Mouse (Mus musculus): ENCODE data around the gene Lrrc8a.

Lrrc8a gene

DNA sequence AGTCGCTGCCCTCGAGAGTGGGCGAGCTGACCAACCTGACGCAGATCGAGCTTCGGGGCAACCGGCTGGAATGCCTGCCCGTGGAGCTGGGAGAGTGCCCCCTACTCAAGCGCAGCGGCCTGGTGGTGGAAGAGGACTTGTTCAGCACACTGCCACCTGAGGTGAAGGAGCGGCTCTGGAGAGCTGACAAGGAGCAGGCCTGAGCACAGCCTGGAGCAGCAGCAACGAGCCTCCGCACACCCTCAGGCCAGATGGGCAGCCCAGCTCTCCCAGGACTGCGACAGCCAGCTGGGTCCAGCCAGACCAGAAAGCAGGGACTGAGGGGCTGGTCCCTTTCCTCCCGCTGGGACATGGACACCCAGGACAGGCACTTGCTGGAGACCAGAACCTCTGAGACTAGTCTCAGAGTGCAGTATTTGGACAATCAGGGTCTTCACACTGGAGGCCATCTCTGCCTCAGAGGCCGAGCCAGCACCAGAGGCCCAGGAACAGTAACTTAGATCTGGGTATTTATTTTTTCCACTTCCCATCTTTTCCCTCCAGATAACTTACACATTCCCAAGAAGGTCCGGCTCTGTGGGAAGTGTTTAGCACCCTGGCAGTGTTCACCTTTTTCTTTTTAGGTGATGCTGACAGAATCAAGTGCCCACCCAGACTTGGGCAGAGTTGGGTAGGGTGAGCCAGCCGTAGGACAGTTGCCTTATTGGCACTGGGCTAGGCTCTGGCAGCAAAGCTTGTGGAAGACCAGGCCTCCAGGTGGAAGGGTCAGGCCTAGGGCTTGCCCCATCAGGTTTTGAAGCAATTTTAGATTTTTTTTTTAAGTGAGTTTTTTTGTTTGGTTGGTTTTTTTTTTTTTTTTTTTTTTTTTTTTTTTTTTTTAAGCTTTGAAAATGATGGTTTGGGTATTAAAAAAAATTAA, 24.7 kb downstream of the Lrrc8a start:
- no peak for DNase-seq (ENCODE audit: low spot score)

- no peak for DNase-seq (ENCODE audit: low spot score)
These were observed 25.4 kb downstream of the Lrrc8a start for GRCm38 (mm10) chr2:30262840-30263441.

DNA sequence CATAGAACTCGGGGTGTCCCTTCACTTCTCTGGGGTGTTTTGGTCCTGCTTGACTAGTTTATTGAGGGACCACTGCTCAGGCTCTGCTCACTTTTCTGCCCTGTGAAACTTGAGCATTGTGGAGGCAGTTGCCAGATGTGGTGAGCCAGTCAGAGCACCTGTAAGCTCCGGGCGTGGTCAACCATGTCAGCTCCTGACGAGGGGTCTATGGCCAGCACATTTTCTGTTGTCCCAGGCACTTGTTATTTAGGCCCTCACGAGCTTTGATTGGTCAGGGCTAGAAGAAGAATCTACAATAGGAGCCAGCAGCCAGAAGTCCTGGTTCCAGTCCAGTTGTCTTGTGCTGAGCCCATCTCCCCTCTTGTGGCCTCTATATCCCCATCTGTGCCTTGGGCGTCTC, 26.3 kb downstream of the Lrrc8a start:
- DNase-seq (ENCODE audit: low spot score) = no peak

GRCm38 (mm10) chr2:30264671-30265519, 27.4 kb downstream of the Lrrc8a start:
- DNase-seq (ENCODE audit: low spot score) = no peak

DNA sequence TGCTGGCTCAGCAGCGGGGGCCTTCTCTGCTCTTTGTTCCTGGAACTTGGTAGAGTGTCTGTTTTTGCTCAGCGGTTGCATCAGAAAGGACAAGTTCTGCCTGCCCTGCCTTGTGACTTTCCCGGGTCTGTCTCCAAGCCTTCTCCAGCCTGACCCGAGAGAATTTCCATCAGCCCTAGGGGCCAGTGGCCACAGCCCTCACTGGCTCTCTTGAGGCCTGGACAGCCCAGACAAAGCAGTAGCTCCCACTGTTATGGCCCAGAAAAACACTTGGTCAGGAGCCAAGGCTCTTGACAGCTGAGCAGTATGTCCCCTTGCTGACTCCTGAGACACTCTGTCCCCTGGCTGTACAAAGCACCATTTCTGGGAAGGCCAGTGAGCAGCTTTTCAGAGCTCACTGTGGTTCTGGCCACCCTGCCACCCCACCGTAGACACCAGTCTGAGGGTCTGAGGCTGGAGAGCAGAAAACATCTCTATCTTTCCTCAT, 28.3 kb downstream of the Lrrc8a start, which contains the start of gene Phyhd1:
Gene Phyhd1 (plus strand): TSS at position 437 of the 487 bp plus-strand sequence.
- DNase-seq (ENCODE audit: low spot score) = no peak

DNA sequence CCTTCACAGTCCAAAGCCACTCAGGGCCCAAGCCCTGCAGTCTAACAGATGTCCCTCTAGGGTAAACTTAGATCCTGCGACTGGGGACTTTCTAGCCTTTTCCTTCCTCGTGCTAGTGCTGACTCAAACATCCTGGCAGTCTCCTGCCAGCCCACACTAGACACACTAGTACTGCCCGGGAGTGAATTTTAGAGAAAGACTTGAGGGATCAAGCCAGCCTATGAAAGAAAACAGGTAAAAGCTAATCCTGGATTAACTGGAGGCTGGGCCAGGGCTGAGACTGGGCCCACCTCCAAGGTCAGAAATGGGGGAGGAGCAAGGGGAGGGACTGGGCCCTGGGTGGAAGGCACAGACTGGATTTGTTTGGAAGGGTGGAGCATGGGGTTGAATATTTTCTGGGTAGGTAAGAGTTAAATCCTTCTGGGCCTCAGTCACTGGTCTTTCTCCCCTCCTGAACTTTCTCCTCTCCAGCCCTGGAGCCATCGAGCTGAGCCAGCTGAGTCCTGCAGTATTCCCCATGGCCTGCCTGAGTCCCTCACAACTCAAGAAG, 29.0 kb downstream of the Lrrc8a start:
- DNase-seq (ENCODE audit: low spot score) = no peak

DNA sequence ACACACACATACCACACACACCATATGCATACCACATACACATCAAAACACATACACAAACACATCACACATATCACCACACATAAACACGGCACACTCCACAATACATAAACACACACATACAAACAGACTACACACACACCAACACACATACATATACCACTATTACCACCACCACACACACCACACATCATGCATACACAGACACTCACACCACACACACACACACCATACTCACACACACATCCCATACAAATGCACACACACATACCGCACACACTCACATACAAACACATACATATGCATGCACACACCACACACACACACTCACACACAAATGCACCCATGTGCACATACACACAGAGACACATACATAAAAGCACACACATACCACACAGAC, 30.0 kb downstream of the Lrrc8a start:
- no peak for DNase-seq (ENCODE audit: low spot score)

DNA sequence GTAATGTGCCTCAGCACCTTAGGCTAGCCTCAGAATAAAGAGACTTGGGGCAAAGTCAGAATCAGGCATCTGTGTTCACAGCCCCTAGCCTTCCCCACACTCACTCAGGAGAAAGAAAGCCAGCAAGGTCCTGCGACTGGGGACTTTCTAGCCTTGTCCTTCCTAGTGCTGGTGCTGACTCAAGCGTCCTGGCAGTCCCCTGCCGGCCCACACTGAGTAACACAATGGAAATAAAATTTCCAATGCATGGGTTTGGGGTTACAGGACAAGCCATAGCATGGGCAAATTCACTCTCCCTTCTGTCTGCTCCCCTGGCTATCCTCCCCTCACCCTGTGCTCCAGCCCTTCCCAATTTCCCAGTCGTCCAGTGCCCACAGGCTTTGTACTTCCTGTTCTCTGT, 30.9 kb downstream of the Lrrc8a start:
- no peak for DNase-seq (ENCODE audit: low spot score)

DNA sequence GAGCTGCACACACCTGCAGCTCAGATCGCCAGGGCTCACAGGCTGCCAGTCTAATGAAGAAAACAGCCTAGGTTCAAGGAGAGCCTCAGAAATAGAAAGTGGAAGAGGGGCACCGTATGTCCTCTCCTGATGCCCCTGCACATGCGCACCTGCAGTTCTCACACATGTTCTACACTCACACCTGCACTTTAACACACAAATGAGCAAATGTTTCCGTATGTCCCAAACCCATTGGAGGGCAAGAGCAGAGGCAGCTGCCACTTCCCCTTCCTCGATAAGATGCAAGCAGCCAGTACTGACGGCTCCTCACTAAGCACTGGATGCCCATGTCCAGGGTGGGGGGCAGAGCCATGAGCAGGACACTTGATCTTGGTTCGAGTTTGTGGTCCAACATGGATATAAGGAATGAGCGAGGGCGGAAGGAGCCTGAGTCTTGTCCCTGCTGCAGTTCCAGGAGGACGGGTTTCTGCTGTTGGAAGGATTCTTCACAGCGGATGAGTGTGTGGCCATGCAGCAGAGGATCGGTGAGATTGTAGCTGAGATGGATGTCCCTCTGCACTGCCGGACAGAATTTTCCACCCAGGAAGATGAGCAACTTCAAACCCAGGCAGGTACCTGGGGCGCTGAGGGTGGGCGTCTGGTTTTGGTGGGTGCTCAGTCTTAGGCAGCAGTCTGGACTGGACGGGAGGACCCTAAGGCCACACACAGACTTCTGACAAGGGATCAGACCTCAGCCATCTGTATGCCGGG, 31.9 kb downstream of the Lrrc8a start:
- DNase-seq (ENCODE audit: low spot score) = no peak

- no peak for DNase-seq (ENCODE audit: low spot score)
These were observed 32.6 kb downstream of the Lrrc8a start for GRCm38 (mm10) chr2:30270134-30270533.

- no peak for DNase-seq (ENCODE audit: low spot score)
These were observed 43.2 kb downstream of the Lrrc8a start, which contains the start of gene Gm28038 for GRCm38 (mm10) chr2:30280743-30281142. Gene Gm28038 (plus strand): TSS chr2:30281043.

DNA sequence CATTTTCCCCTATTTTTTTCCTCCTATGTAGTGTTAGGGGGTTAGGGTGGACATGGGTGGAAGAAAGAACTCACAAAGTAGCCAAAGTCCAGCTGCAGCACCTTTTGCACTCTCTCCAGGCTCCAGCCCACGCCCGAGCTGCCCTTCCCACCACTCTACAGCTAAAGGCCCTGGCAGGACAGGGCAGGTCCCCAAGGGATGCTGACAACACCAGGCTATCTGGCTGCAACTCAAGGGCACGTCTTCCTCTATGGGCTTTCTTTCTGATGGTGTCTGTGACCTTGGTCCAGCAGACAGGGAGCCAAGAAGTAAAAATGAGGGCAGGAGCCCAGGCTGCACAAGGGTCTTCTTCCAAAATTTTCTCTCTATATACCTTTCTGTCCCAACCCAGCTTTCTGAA, 44.1 kb downstream of the Lrrc8a start:
- DNase-seq (ENCODE audit: low spot score) = no peak

- DNase-seq (ENCODE audit: low spot score) = no peak
These were observed 45.7 kb downstream of the Lrrc8a start for GRCm38 (mm10) chr2:30283193-30283592.

- DNase-seq (ENCODE audit: low spot score) = no peak
These were observed 47.5 kb downstream of the Lrrc8a start for GRCm38 (mm10) chr2:30285004-30285403.

- DNase-seq (ENCODE audit: low spot score) = no peak
These were observed 48.1 kb downstream of the Lrrc8a start for GRCm38 (mm10) chr2:30285416-30286181.

DNA sequence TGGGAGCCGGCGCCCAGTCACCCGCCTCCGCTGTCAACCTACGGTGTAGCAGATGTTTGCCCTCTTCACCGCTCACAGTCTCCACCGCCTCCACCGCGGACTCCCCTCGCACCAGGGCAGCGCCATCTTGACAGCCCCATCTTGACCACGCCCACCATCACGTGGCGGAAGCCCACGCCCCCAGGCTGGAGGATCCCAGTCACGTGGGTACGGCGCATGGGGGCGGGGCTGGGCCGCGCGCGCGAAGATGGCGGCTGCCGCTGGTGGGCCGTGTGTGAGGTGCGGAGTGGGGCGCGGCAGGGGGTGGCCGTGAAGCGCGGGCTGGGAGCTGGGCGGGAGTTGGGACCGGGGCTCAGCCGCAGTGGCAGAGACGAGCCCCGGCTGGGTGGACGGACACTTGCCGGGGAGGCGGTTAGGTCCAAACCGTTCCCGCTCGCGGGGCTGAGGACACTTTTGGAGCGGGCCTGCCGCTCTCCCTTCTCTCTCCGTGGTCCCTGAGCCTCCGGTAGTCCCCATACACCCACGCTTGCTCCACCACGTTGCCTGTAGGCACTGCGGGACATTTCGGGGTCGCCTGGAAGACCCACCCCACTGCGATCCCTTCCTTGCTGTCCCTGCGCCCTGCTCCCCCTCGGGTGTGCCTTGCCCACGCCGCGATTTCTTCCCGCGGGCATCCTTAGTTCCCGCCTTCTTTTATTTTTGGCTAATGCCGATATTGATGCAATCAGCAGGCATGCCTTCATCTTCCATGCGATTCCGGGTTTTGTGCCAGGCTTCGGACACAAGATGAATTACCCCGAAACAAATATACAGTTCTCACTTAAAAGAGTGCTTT, 48.9 kb downstream of the Lrrc8a start, which contains the start of the genes Dolk and Nup188:
Gene Dolk (minus strand): TSS at position 143 of the 835 bp plus-strand sequence.
Gene Nup188 (plus strand): TSS at position 206 of the 835 bp plus-strand sequence.
- DNase-seq (ENCODE audit: low spot score) = peak; percentile 92

GRCm38 (mm10) chr2:30287027-30287373, 49.5 kb downstream of the Lrrc8a start:
- DNase-seq (ENCODE audit: low spot score) = no peak

DNA sequence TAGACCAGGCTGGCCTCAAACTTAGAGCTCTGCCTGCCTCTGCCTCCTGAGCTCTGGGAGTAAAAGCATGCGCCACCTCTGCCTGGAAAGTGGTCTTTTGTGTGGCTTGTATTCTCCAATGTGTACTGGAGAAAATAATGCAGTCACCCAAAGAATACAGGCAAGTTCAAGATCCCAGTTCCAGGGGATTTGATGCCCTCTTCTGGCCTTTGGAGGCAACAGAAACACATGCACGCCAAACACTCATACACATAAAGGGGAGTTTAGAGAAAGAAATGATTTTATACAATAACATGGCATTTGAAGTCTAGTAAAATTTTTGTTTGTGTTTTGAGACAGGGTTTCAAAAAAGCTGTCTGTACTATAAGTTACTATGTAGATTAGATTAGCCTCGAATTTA, 62.0 kb downstream of the Lrrc8a start:
- DNase-seq (ENCODE audit: low spot score) = no peak

DNA sequence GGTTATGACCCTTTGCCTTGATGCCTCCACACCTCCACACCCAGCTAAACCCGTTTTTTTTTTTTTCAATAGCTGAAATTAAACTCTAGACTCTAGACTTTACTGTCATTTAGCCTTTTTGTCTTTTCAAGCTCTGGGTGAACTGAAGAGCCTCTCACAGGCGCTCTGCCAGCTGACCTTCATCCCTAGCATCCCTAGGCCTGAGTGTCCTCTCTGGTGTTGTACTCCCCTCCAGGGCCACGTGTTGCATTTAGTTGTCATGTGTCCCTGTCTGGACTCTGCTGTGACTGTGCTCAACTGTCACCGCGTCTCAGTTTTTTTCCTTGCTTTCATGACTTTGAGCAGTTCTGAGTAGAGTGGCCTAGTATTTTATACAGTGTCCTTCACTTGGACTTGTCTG, 62.5 kb downstream of the Lrrc8a start:
- no peak for DNase-seq (ENCODE audit: low spot score)
